Mouse (Mus musculus) midbrain, embryonic 16.5 days (tissue): ENCODE data around the gene Ttc16. TPM values are rescaled to one million over a fixed set of nuclear protein-coding genes. Genes with fewer than 3 reads are reported as not detected.

Source experiments
- ATAC-seq: fragments of 200-750 bp; cut with Nextera tagmentation; 2 replicates; pipeline ENCODE4 v1.8.0; 2017; ENCODE audit warnings: moderate TSS enrichment
- H3K27ac ChIP-seq: fragments of 300-500 bp; sonication (generic); 2 replicates; pipeline ENCODE4 v1.5.1; 2014; ENCODE audit warnings: mild to moderate bottlenecking, low read length, mixed read lengths
- H3K27me3 ChIP-seq: fragments of 300-500 bp; sonication (generic); 2 replicates; pipeline ENCODE4 v1.6.1; 2014; ENCODE audit warnings: low read depth, low read length, mixed read lengths; ENCODE audit not compliant: control insufficient read depth, insufficient read depth
- H3K36me3 ChIP-seq: fragments of 300-500 bp; sonication (generic); 2 replicates; pipeline ENCODE4 v1.6.1; 2014; ENCODE audit warnings: mild to moderate bottlenecking, low read length, moderate library complexity, mixed read lengths; ENCODE audit not compliant: control insufficient read depth, insufficient read depth
- H3K4me1 ChIP-seq: fragments of 300-500 bp; sonication (generic); 2 replicates; pipeline ENCODE4 v1.6.1; 2014; ENCODE audit warnings: mild to moderate bottlenecking, low read length, mixed read lengths; ENCODE audit not compliant: control insufficient read depth, insufficient read depth
- H3K4me2 ChIP-seq: fragments of 300-500 bp; sonication (generic); 2 replicates; pipeline ENCODE4 v1.6.1; 2014; ENCODE audit warnings: mild to moderate bottlenecking, low read length, mixed read lengths
- H3K4me3 ChIP-seq: fragments of 300-500 bp; sonication (generic); 2 replicates; pipeline ENCODE4 v1.5.1; 2014; ENCODE audit warnings: low read depth, mild to moderate bottlenecking, low read length, moderate library complexity, mixed read lengths
- H3K9ac ChIP-seq: fragments of 300-500 bp; sonication (generic); 2 replicates; pipeline ENCODE4 v1.6.1; 2014; ENCODE audit warnings: low read depth, low read length, mixed read lengths
- H3K9me3 ChIP-seq: fragments of 300-500 bp; sonication (generic); replicated peaks from 2 replicates; pipeline ENCODE4 v1.6.1; 2014; ENCODE audit warnings: mild to moderate bottlenecking, low read length, mixed read lengths; ENCODE audit not compliant: control insufficient read depth, poor library complexity, severe bottlenecking
- WGBS: fragments of 180-500 bp; shearing (Covaris S2); extraction: QIAGEN DNeasy Blood & Tissue Kit; methylation state at CpG from one replicate; pipeline ENCODE4 v1.1.7; 2014; 5-methylcytosine and 5-hydroxymethylcytosine counted together
- polyA plus RNA-seq: library from polyadenylated mRNA; unstranded; fragments of >200 nt; fragmentation: Nextera tagmentation; extraction: Ambion mirVana; gene quantifications from 2 replicates; pipeline ENCODE4 v1.2.1, GENCODE M21; 2015

Gene Ttc16
- polyA plus RNA-seq, 1 experiment from 2014 or later = 0.68 TPM

- no peak overlapping the region for H3K27ac ChIP-seq
- no peak overlapping the region for H3K4me2 ChIP-seq
- no peaks in the 10 kb centered on the region for H3K4me1 ChIP-seq
- no peak overlapping the region for H3K4me3 ChIP-seq
- WGBS = 67% methylated on average over 7 of the region's 7 CpGs
- no peaks in the 10 kb centered on the region for H3K9me3 ChIP-seq
- no peak overlapping the region for H3K9ac ChIP-seq
- ATAC-seq = no peak
- no peaks in the 10 kb centered on the region for H3K27me3 ChIP-seq
- H3K36me3 ChIP-seq = peaks cover 31% of the 10 kb centered on the region
Measured at GRCm38 (mm10) chr2:32817589-32817988, 42.2 kb upstream of the Ttc16 start.

GRCm38 (mm10) chr2:32816946-32817581 lies 41.6 kb upstream of the Ttc16 start:
- Histone ChIP-seq H3K4me1 (no peaks in the 10 kb centered on the region), H3K9me3 (no peaks in the 10 kb centered on the region), H3K36me3 (peaks cover 31% of the 10 kb centered on the region), H3K4me3 (no peak overlapping the region), H3K27me3 (no peaks in the 10 kb centered on the region), H3K4me2 (no peak overlapping the region), H3K27ac (no peak overlapping the region), H3K9ac (no peak overlapping the region)
- 67% methylated on average over 17 of the region's 17 CpGs for WGBS
- ATAC-seq = no peak

- 88% methylated on average over 2 of the region's 2 CpGs for WGBS
- H3K4me3 ChIP-seq = no peak overlapping the region
- no peaks in the 10 kb centered on the region for H3K27me3 ChIP-seq
- H3K9me3 ChIP-seq = no peaks in the 10 kb centered on the region
- H3K9ac ChIP-seq = no peak overlapping the region
- H3K4me2 ChIP-seq = no peak overlapping the region
- no peaks in the 10 kb centered on the region for H3K4me1 ChIP-seq
- ATAC-seq = no peak
- H3K36me3 ChIP-seq = peaks cover 35% of the 10 kb centered on the region
- H3K27ac ChIP-seq = no peak overlapping the region
Measured at GRCm38 (mm10) chr2:32816497-32816896, 41.1 kb upstream of the Ttc16 start.

- WGBS = 84% methylated on average over 8 of the region's 8 CpGs
- Histone ChIP-seq H3K9ac (no peak overlapping the region), H3K4me3 (no peak overlapping the region), H3K9me3 (no peaks in the 10 kb centered on the region), H3K27ac (no peak overlapping the region), H3K27me3 (no peaks in the 10 kb centered on the region), H3K4me1 (no peaks in the 10 kb centered on the region), H3K4me2 (no peak overlapping the region), H3K36me3 (peaks cover 53% of the 10 kb centered on the region)
- no peak for ATAC-seq
Measured at GRCm38 (mm10) chr2:32811959-32812358, 36.5 kb upstream of the Ttc16 start.

- Histone ChIP-seq H3K9me3 (no peaks in the 10 kb centered on the region), H3K4me3 (no peak overlapping the region), H3K36me3 (peaks cover 57% of the 10 kb centered on the region), H3K27me3 (no peaks in the 10 kb centered on the region), H3K4me2 (no peak overlapping the region), H3K9ac (no peak overlapping the region), H3K4me1 (no peaks in the 10 kb centered on the region), H3K27ac (no peak overlapping the region)
- ATAC-seq = no peak
- 95% methylated on average over 14 of the region's 14 CpGs for WGBS
Measured at GRCm38 (mm10) chr2:32808816-32809566, 33.6 kb upstream of the Ttc16 start.

- Histone ChIP-seq H3K9ac (no peak overlapping the region), H3K27ac (no peak overlapping the region), H3K4me1 (no peaks in the 10 kb centered on the region), H3K27me3 (no peaks in the 10 kb centered on the region), H3K9me3 (no peaks in the 10 kb centered on the region), H3K4me2 (no peak overlapping the region), H3K4me3 (no peak overlapping the region), H3K36me3 (peaks cover 60% of the 10 kb centered on the region)
- no peak for ATAC-seq
- WGBS = 79% methylated on average over 10 of the region's 10 CpGs
Measured at GRCm38 (mm10) chr2:32798251-32798962, 23.0 kb upstream of the Ttc16 start.

GRCm38 (mm10) chr2:32795748-32796418 lies 20.4 kb upstream of the Ttc16 start:
- H3K4me3 ChIP-seq = no peak overlapping the region
- 83% methylated on average over 13 of the region's 13 CpGs for WGBS
- no peaks in the 10 kb centered on the region for H3K27me3 ChIP-seq
- H3K4me2 ChIP-seq = no peak overlapping the region
- H3K9ac ChIP-seq = no peak overlapping the region
- H3K9me3 ChIP-seq = no peaks in the 10 kb centered on the region
- H3K36me3 ChIP-seq = peaks cover 51% of the 10 kb centered on the region
- no peak overlapping the region for H3K27ac ChIP-seq
- ATAC-seq = no peak
- H3K4me1 ChIP-seq = no peaks in the 10 kb centered on the region

- Histone ChIP-seq H3K4me2 (no peak overlapping the region), H3K36me3 (peaks cover 39% of the 10 kb centered on the region), H3K4me1 (no peaks in the 10 kb centered on the region), H3K9ac (no peak overlapping the region), H3K9me3 (no peaks in the 10 kb centered on the region), H3K27me3 (no peaks in the 10 kb centered on the region), H3K27ac (no peak overlapping the region), H3K4me3 (no peak overlapping the region)
- no peak for ATAC-seq
- 78% methylated on average over 6 of the region's 6 CpGs for WGBS
Measured at GRCm38 (mm10) chr2:32791297-32791696, 15.9 kb upstream of the Ttc16 start.
